Mouse (Mus musculus): ENCODE measurements at regions not wholly inside any gene's neighbourhood (a gene's known extent, or its start where the extent isn't known, plus 50 kb on each side); places are given as distances from the start of the nearest gene placed in this dataset.

- DNase-seq (ENCODE audit: low spot score): no peak
Observed at GRCm38 (mm10) chr8:126713181-126713580, 119.4 kb upstream of the Irf2bp2 start.

GRCm38 (mm10) chr8:126712749-126713148 lies 119.0 kb upstream of the Irf2bp2 start:
- DNase-seq (ENCODE audit: low spot score): no peak

- no peak for DNase-seq (ENCODE audit: low spot score)
Observed at GRCm38 (mm10) chr8:126708956-126709355, 115.2 kb upstream of the Irf2bp2 start.

- no peak for DNase-seq (ENCODE audit: low spot score)
Observed at GRCm38 (mm10) chr8:126707300-126707902, 113.6 kb upstream of the Irf2bp2 start.

DNA sequence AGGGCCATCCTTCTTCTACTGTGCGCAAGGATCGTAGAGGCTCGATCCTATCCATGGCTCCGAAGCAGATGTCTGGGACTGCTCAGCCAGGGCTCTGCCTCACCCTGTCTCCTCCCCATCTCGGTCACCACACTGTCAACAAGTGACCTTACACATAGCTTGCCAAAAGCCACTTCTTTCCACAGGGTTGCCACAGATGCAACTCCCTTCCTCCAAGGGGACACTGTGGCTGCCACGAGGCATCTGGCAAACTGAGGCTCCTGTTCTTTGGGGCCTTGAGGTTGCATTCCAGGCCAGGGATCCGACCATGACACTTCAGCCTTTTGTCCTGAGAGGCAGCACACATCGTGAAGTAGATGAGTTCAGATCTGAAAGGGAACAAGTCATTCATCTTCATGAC lies 112.5 kb upstream of the Irf2bp2 start:
- DNase-seq (ENCODE audit: low spot score): no peak

GRCm38 (mm10) chr8:126705391-126705790 lies 111.6 kb upstream of the Irf2bp2 start:
- DNase-seq (ENCODE audit: low spot score): no peak

- DNase-seq (ENCODE audit: low spot score): no peak
Observed at GRCm38 (mm10) chr8:126704706-126705105, 110.9 kb upstream of the Irf2bp2 start.

DNA sequence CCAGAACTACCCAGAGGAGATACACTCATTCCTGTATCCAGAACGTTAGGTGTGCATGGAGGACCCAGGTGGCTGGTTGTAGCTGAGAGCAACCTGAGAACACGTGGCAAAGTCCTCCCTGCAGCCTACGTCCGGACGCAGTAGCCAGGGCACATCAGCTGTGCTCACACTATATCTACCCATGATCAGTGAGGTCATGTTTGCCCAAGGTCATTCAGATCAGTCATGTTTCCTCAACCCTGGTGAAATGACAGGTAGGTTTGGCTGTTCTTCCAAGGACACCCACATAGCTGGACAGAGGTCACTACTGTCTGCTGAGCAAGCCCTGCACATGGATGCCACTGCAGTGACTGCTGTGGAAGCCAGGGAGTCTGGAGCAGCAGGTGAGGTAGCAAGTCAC lies 109.8 kb upstream of the Irf2bp2 start:
- DNase-seq (ENCODE audit: low spot score): no peak

DNA sequence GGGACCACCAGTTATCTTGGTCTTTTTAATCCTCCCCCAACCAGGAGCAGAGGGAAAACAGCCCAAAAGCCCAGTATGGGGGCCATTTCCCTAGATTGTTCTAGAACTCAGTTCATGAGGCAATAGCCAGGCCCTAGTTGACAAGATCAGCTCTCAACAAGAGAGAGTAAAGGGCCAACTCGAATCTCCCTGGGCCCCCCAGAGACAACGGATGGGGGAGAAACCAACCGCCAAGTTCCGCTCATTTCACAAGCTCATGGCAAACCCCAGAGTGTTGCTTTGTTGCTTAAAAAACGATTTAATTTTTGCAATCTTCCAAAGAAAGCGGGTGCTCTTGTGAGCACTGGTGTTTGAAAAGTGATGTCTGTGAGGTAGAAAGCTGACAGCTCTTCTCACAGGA lies 108.5 kb upstream of the Irf2bp2 start:
- DNase-seq (ENCODE audit: low spot score): no peak

DNA sequence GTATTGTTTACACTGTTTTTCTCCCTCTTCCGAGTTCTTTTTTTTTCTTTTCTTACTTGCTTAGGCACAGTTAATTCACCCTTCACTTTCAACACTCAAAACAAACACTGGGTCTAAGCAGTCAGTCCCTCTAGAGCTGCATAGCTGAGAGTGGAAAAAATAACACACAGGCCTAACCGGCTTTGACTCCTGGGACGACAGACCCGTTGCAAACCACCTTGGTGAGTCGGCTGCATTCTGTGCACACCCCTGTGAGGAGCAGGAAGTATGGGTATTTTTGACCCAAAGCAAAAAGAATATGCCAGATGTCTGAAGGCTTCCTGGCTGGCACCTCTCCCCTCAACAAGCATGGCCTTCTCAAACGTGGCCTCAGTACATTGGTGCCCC lies 105.6 kb upstream of the Irf2bp2 start:
- DNase-seq (ENCODE audit: low spot score): no peak

DNA sequence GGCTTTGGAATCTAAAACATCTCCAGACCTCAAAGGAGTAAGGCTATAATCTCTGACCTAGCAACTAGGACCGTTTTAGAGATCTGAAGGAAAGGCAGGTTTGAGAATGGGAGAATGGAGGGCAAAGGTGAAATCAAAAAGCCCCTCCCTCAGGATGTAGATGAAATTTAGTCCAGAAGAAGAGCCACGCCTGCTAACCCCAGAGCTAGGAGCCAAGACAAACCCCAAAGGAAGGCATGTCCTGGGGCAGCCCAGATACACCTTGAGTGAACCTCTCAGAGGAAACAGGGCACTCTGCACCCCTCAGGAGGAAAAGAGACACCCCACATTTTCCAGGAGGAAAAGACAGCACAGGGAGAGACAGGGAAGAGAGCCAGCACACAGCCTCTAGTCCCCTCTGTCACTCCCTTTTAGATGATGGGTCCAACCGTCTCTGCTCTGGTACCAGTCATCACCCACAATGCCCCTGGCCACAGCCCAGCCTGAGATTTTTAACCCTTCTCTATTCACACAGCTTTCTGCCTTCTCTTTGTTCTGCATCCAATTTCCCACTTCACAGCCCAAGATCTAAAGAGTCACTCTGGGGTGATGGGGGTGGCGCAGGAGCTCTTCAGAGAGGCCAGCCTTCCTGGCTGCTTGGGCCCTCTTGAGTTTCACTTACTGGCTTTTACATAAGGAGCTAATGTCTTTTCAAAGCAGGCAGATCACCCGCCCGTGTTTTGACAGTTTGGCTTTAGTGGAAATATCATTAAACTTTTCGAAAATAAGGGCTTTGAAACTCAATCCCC lies 105.0 kb upstream of the Irf2bp2 start:
- no peak for DNase-seq (ENCODE audit: low spot score)

- DNase-seq (ENCODE audit: low spot score): no peak
Observed at GRCm38 (mm10) chr8:126696346-126697010, 102.7 kb upstream of the Irf2bp2 start.

DNA sequence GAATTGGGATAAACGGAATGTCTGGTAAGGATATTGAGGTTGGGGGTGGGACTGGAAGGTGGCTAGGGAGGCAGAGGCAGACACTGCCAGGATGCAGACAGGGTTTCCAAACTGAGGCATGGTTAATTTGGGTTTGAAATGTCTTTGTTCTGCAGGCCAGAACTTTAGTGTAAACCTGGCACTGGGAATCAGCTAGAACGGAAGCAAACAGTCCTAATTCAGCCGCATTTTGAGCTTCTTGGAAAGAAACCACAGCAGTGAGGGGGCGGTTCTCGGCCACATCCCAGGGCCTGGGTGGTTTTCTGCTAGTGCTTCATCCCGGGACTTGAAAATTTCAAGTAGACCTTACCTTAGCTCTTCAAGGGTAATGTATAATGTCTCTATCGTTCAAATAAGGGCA lies 100.6 kb upstream of the Irf2bp2 start:
- DNase-seq (ENCODE audit: low spot score): no peak

GRCm38 (mm10) chr8:126693642-126694041 lies 99.9 kb upstream of the Irf2bp2 start:
- no peak for DNase-seq (ENCODE audit: low spot score)

DNA sequence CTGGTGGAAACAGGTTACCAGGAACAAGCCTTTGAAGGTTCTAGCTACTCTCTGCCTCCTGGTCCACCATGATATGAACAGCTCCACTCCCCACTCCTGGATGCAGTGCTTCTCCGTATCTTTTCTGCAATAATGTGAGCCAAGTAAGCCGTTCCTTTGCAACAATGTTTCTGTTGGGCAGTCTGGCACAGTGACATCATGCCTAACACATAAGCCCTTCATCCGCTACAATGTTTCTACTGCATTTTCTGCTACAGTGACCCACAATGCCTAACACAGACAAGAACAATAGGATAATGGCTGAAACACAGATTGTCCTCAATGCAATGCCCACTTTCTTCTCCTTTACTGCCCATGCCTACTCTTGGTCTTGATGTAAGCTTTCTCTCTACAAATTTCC lies 98.9 kb upstream of the Irf2bp2 start:
- DNase-seq (ENCODE audit: low spot score): no peak

DNA sequence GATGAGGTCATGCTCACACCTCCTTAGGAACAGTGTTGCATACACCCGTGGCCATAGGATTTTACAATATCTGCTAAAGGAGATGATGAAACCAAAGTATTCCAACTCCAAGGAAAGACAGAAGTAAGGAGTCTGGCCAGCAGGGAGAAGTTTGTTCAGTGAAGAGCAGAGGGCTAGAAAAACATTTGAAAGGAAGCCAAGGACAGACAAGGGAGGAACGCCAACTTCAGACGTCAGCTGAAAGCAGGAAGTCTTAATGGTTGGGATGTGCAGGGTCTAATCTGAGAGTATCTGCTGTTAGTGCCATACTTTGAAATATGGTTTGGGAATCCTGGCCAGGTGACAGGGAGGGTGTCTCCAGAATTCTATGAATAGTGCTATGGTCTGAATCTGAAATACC lies 98.5 kb upstream of the Irf2bp2 start:
- no peak for DNase-seq (ENCODE audit: low spot score)

- DNase-seq (ENCODE audit: low spot score): no peak
Observed at GRCm38 (mm10) chr8:126688450-126688849, 94.7 kb upstream of the Irf2bp2 start.

DNA sequence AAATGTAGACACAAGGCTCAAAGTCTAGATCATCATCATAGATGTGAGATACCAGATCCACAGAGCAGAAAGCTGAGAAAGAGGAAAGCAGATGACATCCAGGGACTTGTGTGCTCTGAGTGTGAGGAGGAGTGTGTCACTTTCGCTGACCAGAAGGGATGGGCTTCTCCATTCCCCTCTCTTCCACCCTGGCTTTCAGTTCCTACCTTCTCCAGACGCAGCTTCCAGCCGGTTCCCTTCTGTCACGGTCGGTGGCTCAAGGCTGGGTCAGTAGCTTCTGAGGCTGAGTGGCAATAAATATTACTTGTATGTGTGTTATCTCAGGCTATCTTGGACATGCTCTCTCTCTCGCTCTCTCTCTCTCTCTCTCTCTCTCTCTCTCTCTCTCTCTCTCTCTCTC lies 94.2 kb upstream of the Irf2bp2 start:
- DNase-seq (ENCODE audit: low spot score): no peak

- no peak for DNase-seq (ENCODE audit: low spot score)
Observed at GRCm38 (mm10) chr8:126686827-126687226, 93.0 kb upstream of the Irf2bp2 start.

- DNase-seq (ENCODE audit: low spot score): no peak
Observed at GRCm38 (mm10) chr8:126685365-126685764, 91.6 kb upstream of the Irf2bp2 start.

DNA sequence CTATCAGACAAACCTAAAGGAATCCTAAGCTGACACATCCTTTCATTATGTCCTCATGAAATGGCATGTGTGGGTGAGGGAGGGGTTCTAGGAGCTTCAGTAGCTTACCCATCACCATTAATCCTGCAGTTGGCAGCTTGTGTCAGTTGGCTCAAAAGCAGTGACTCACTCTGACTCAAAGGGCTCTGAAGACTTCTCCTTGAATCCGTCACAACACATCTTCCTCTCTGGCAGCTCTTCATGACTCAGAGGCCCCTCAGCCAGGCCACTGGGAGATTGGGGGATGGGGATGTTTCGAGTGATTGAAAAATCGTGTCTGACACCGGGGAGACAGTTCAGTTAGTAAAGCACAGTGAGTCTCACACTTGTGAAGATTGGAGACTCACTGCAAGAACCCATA lies 90.2 kb upstream of the Irf2bp2 start:
- DNase-seq (ENCODE audit: low spot score): no peak

GRCm38 (mm10) chr8:126683555-126683947 lies 89.8 kb upstream of the Irf2bp2 start:
- DNase-seq (ENCODE audit: low spot score): no peak

- no peak for DNase-seq (ENCODE audit: low spot score)
Observed at GRCm38 (mm10) chr8:126682817-126683554, 89.2 kb upstream of the Irf2bp2 start.
